Mouse (Mus musculus) midbrain, embryonic 11.5 days (tissue): ENCODE data around the gene Tbc1d1. TPM values are rescaled to one million over a fixed set of nuclear protein-coding genes. Genes with fewer than 3 reads are reported as not detected.
A peak's percentile ranks its signal among the peaks of the same experiment; 100 is the strongest.
"Not testable (repeated sequence)": the region's sequence is repeated elsewhere in the genome, so short reads cannot be mapped to it uniquely, and the experiment has no call there.

Source experiments
- ATAC-seq: fragments of 200-750 bp; cut with Nextera tagmentation; 2 replicates; pipeline ENCODE4 v1.8.0; 2017; ENCODE audit warnings: moderate TSS enrichment, moderate library complexity; ENCODE audit not compliant: low FRiP score
- DNase-seq: peaks from one replicate; pipeline ENCODE4 v3.0.0; 2015; ENCODE audit warnings: low spot score; ENCODE audit errors: missing footprints
- H3K27ac ChIP-seq: fragments of 300-500 bp; sonication (generic); 2 replicates; pipeline ENCODE4 v1.5.1; 2014; ENCODE audit warnings: low read depth, low read length
- H3K27me3 ChIP-seq: fragments of 300-500 bp; sonication (generic); 2 replicates; pipeline ENCODE4 v1.6.1; 2014; ENCODE audit warnings: mild to moderate bottlenecking, low read length, moderate library complexity, mixed read lengths; ENCODE audit not compliant: control insufficient read depth, insufficient read depth
- H3K36me3 ChIP-seq: fragments of 300-500 bp; sonication (generic); 2 replicates; pipeline ENCODE4 v1.6.1; 2014; ENCODE audit warnings: mild to moderate bottlenecking, low read length, moderate library complexity, mixed read lengths; ENCODE audit not compliant: control insufficient read depth, insufficient read depth
- H3K4me1 ChIP-seq: fragments of 300-500 bp; sonication (generic); 2 replicates; pipeline ENCODE4 v1.6.1; 2014; ENCODE audit warnings: low read length; ENCODE audit not compliant: control insufficient read depth, insufficient read depth
- H3K4me2 ChIP-seq: fragments of 300-500 bp; sonication (generic); 2 replicates; pipeline ENCODE4 v1.6.1; 2014; ENCODE audit warnings: mild to moderate bottlenecking, moderate library complexity
- H3K4me3 ChIP-seq: fragments of 300-500 bp; sonication (generic); 2 replicates; pipeline ENCODE4 v1.5.1; 2014; ENCODE audit warnings: low read depth, low read length
- H3K9ac ChIP-seq: fragments of 300-500 bp; sonication (generic); 2 replicates; pipeline ENCODE4 v1.6.1; 2014; ENCODE audit warnings: low read length
- H3K9me3 ChIP-seq: fragments of 300-500 bp; sonication (generic); 2 replicates; pipeline ENCODE4 v1.6.1; 2016; ENCODE audit warnings: low read length; ENCODE audit not compliant: control insufficient read depth
- WGBS: fragments of 180-500 bp; shearing (Covaris S2); extraction: QIAGEN DNeasy Blood & Tissue Kit; methylation state at CpG from one replicate; pipeline ENCODE4 v1.1.7; 2014; 5-methylcytosine and 5-hydroxymethylcytosine counted together
- polyA plus RNA-seq: library from polyadenylated mRNA; unstranded; fragments of >200 nt; fragmentation: Nextera tagmentation; extraction: Ambion mirVana; gene quantifications from 2 replicates; pipeline ENCODE4 v1.2.1, GENCODE M21; 2014

Tbc1d1 gene
- polyA plus RNA-seq, 1 experiment from 2014 or later: 21.0 TPM

- DNase-seq (no peak), ATAC-seq (no peak)
- Histone ChIP-seq H3K27me3 (no peaks in the 10 kb centered on the region), H3K4me2 (no peak overlapping the region), H3K4me1 (peaks cover 9% of the 10 kb centered on the region; the same call in 1 of the 2 replicates), H3K27ac (no peak overlapping the region), H3K9me3 (no peaks in the 10 kb centered on the region; the same call in 1 of the 2 replicates), H3K36me3 (no peaks in the 10 kb centered on the region), H3K9ac (no peak overlapping the region), H3K4me3 (no peak overlapping the region)
- 76% methylated on average over 8 of the region's 8 CpGs for WGBS
Measured at GRCm38 (mm10) chr5:64360147-64360875, 204.2 kb downstream of the Tbc1d1 start.

- H3K36me3 ChIP-seq, H3K4me3 ChIP-seq, H3K27me3 ChIP-seq, DNase-seq, H3K9me3 ChIP-seq, H3K27ac ChIP-seq, H3K9ac ChIP-seq, H3K4me2 ChIP-seq, ATAC-seq, H3K4me1 ChIP-seq: not testable (repeated sequence)
Measured at GRCm38 (mm10) chr5:64360876-64361268, 204.8 kb downstream of the Tbc1d1 start.

GRCm38 (mm10) chr5:64363859-64364406 lies 207.8 kb downstream of the Tbc1d1 start:
- Histone ChIP-seq H3K4me1 (peaks cover 9% of the 10 kb centered on the region; the same call in 1 of the 2 replicates), H3K36me3 (no peaks in the 10 kb centered on the region), H3K9me3 (no peaks in the 10 kb centered on the region; the same call in 1 of the 2 replicates), H3K9ac (no peak overlapping the region), H3K27ac (peak overlapping the region; percentile 2), H3K27me3 (no peaks in the 10 kb centered on the region), H3K4me2 (no peak overlapping the region), H3K4me3 (no peak overlapping the region)
- WGBS: 71% methylated on average over 5 of the region's 5 CpGs
- no peak for DNase-seq
- peak; percentile 30; the same call in 1 of the 2 replicates for ATAC-seq

- Histone ChIP-seq H3K4me1 (peaks cover 9% of the 10 kb centered on the region; the same call in 1 of the 2 replicates), H3K27me3 (no peaks in the 10 kb centered on the region), H3K36me3 (no peaks in the 10 kb centered on the region), H3K9me3 (no peaks in the 10 kb centered on the region; the same call in 1 of the 2 replicates), H3K4me2 (no peak overlapping the region), H3K27ac (peak overlapping the region; percentile 2; the same call in 1 of the 2 replicates), H3K4me3 (no peak overlapping the region), H3K9ac (no peak overlapping the region)
- 57% methylated on average over 7 of the region's 7 CpGs for WGBS
- DNase-seq: no peak
- peak; percentile 80 for ATAC-seq
Measured at GRCm38 (mm10) chr5:64364432-64365125, 208.5 kb downstream of the Tbc1d1 start.

DNA sequence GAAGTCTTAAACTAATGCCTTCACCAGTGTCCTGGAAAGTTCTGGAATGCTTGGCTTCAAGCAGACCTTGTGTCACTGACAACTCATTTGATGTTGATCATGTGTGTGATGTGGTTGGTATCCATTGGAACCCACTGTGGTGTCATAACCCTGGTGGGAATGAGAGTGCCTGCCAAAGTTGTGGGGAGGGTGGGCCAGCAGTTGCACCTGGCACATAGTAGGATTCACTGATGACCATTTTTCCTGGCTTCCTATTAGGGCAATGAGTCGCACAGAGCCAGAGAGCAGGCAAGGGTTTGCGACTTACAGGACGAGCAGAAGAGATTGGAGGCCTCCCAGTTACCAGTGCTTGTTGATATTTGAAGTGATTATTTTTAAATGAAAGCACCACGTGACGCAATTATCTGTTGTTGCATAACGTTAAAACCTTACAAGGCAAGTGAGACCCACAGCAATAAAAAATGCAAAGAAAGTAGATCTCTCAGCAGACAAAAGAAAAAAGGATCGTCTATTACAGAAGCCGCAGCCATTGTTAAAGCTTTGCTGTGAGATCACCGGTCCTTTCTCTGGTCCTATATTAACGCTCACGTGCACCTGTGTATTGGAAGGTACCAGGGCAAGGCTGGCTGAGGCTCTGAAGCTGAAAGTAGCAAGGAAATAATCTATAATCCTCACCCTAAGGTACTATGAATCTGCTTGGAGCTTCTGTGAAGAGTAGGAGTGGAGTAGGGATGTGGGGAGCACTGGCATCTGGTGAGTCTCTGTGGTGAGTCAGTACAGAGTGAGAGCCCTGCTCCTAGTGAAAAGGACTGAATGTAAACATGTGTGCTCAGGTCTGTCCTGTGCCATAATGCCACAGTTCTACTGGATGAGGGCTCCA lies 209.3 kb downstream of the Tbc1d1 start:
- DNase-seq (no peak), ATAC-seq (no peak)
- no peak overlapping the region for H3K4me2 ChIP-seq
- H3K27ac ChIP-seq: no peak overlapping the region
- H3K4me3 ChIP-seq: no peak overlapping the region
- WGBS: 89% methylated on average over 11 of the region's 11 CpGs
- peaks cover 9% of the 10 kb centered on the region; the same call in 1 of the 2 replicates for H3K4me1 ChIP-seq
- no peaks in the 10 kb centered on the region for H3K36me3 ChIP-seq
- no peaks in the 10 kb centered on the region; the same call in 1 of the 2 replicates for H3K9me3 ChIP-seq
- H3K9ac ChIP-seq: no peak overlapping the region
- no peaks in the 10 kb centered on the region for H3K27me3 ChIP-seq

DNA sequence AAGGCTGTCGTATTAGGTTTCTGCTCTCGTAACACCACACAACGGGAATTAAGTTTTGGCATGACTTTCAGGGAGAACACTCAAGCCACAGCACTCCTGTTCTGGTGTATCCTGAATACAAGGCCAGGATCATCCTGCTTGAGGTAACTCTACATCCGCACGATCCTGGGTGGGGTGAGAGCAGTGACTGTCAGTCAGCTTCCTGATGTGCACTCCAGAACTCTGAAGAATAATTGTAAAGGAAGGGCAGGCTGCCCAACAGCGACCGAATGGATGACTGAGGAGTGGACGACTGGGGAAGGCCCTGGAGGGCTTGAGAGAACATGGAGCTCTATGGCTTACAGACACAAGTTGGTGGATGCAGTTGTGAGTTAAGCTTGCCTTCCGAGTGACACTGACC lies 210.0 kb downstream of the Tbc1d1 start:
- no peak for ATAC-seq
- no peak for DNase-seq

DNA sequence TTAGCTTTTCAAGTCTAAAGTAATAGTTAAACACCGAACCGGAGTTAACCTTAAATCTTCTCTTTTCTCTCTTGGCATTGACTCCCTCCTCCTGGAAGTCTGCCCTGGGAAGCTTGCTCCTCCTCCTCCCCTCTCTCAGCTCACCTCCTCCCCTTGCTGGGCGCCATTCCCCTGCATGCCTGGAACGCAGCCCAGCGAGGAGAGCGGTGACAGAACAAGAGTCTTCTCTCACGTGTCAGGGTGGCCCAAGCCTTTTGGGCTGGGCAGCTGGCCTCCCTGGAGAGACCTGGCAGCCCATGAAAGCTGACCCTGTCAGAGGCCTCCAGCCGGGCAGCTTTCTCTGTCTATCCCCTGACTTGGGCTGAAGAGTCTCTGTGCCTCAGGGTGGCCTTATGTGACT lies 211.3 kb downstream of the Tbc1d1 start:
- Histone ChIP-seq H3K27ac (no peak overlapping the region), H3K36me3 (no peaks in the 10 kb centered on the region), H3K4me1 (peaks cover 9% of the 10 kb centered on the region; the same call in 1 of the 2 replicates), H3K4me2 (no peak overlapping the region), H3K27me3 (no peaks in the 10 kb centered on the region), H3K4me3 (no peak overlapping the region), H3K9ac (no peak overlapping the region), H3K9me3 (no peaks in the 10 kb centered on the region; the same call in 1 of the 2 replicates)
- DNase-seq (no peak), ATAC-seq (no peak)
- 38% methylated on average over 8 of the region's 8 CpGs for whole genome bisulfite sequencing

More for the DNA sequence above, 210.0 kb downstream of the Tbc1d1 start:
- H3K9me3 ChIP-seq: no peaks in the 10 kb centered on the region; the same call in 1 of the 2 replicates
- H3K4me3 ChIP-seq: no peak overlapping the region
- peaks cover 9% of the 10 kb centered on the region; the same call in 1 of the 2 replicates for H3K4me1 ChIP-seq
- H3K36me3 ChIP-seq: no peaks in the 10 kb centered on the region
- H3K9ac ChIP-seq: no peak overlapping the region
- WGBS: 90% methylated on average over 9 of the region's 9 CpGs
- H3K27ac ChIP-seq: no peak overlapping the region
- no peaks in the 10 kb centered on the region for H3K27me3 ChIP-seq
- H3K4me2 ChIP-seq: no peak overlapping the region

GRCm38 (mm10) chr5:64371331-64371831 lies 215.3 kb downstream of the Tbc1d1 start:
- no peak for ATAC-seq
- no peak overlapping the region for H3K4me3 ChIP-seq
- no peak for DNase-seq
- no peaks in the 10 kb centered on the region for H3K27me3 ChIP-seq
- H3K36me3 ChIP-seq: no peaks in the 10 kb centered on the region
- no peak overlapping the region for H3K9ac ChIP-seq
- H3K9me3 ChIP-seq: no peaks in the 10 kb centered on the region
- no peak overlapping the region for H3K4me2 ChIP-seq
- peaks cover 5% of the 10 kb centered on the region; the same call in 1 of the 2 replicates for H3K4me1 ChIP-seq
- no peak overlapping the region for H3K27ac ChIP-seq
